Mouse (Mus musculus) heart, embryonic 14.5 days (tissue): ENCODE measurements around the gene Pgbd1. TPM values are rescaled to one million over a fixed set of nuclear protein-coding genes. Genes with fewer than 3 reads are reported as not detected.
A peak's percentile ranks its signal among the peaks of the same experiment; 100 is the strongest.

Source experiments
- ATAC-seq: fragments of 200-750 bp; cut with Nextera tagmentation; 2 replicates; pipeline ENCODE4 v1.8.0; 2017; ENCODE audit warnings: low read depth, moderate TSS enrichment; ENCODE audit not compliant: insufficient number of reproducible peaks, insufficient read depth, low FRiP score
- H3K27ac ChIP-seq, 2 experiments: fragments of 200-500 bp in 1 of 2; fragments of 300-500 bp in 1 of 2; sonication (generic) in 1 of 2; replicated peaks in 1 of 2; 2 replicates each; pipeline ENCODE4 v1.5.1; 2012 to 2014; ENCODE audit warnings: low read depth in 2 of 2, low read length in 2 of 2, control low read depth in 1 of 2, mild to moderate bottlenecking in 1 of 2, mixed read lengths in 1 of 2; ENCODE audit not compliant: control insufficient read depth in 1 of 2, insufficient read depth in 1 of 2
- H3K27me3 ChIP-seq: fragments of 300-500 bp; sonication (generic); 2 replicates; pipeline ENCODE4 v1.6.1; 2014; ENCODE audit warnings: mild to moderate bottlenecking, low read length, control low read depth; ENCODE audit not compliant: control insufficient read depth, insufficient read depth
- H3K36me3 ChIP-seq: fragments of 300-500 bp; sonication (generic); 2 replicates; pipeline ENCODE4 v1.6.1; 2014; ENCODE audit warnings: mild to moderate bottlenecking, control low read depth, low read length, mixed read lengths; ENCODE audit not compliant: control insufficient read depth, insufficient read depth
- H3K4me1 ChIP-seq, 2 experiments: fragments of 200-500 bp in 1 of 2; fragments of 300-500 bp in 1 of 2; sonication (generic) in 1 of 2; 2 replicates each; pipeline ENCODE4 v1.6.1; 2012 to 2014; ENCODE audit warnings: low read length in 2 of 2, control low read depth in 1 of 2, mixed read lengths in 1 of 2; ENCODE audit not compliant: control insufficient read depth in 2 of 2, insufficient read depth in 2 of 2
- H3K4me2 ChIP-seq: fragments of 300-500 bp; sonication (generic); 2 replicates; pipeline ENCODE4 v1.6.1; 2014; ENCODE audit warnings: mild to moderate bottlenecking, low read length
- H3K4me3 ChIP-seq, 2 experiments: fragments of 200-500 bp in 1 of 2; fragments of 300-500 bp in 1 of 2; sonication (generic) in 1 of 2; 2 replicates each; pipeline ENCODE4 v1.5.1; 2012 to 2014; ENCODE audit warnings: low read length in 2 of 2, mild to moderate bottlenecking in 2 of 2, control low read depth in 1 of 2, low read depth in 1 of 2, moderate library complexity in 1 of 2; ENCODE audit not compliant: control insufficient read depth in 1 of 2, insufficient read depth in 1 of 2
- H3K9ac ChIP-seq: fragments of 300-500 bp; sonication (generic); 2 replicates; pipeline ENCODE4 v1.6.1; 2014; ENCODE audit warnings: mild to moderate bottlenecking, low read length
- H3K9me3 ChIP-seq: fragments of 300-500 bp; sonication (generic); 2 replicates; pipeline ENCODE4 v1.6.1; 2016; ENCODE audit warnings: low read length, control low read depth; ENCODE audit not compliant: control insufficient read depth
- WGBS: fragments of 180-500 bp; shearing (Covaris S2); extraction: QIAGEN DNeasy Blood & Tissue Kit; methylation state at CpG from one replicate; pipeline ENCODE4 v1.1.7; 2014; 5-methylcytosine and 5-hydroxymethylcytosine counted together
- microRNA counts: library from miRNA; unstranded; fragments of <30 nt; microRNA quantifications from one replicate; lab custom pipeline; 2016
- microRNA-seq: library from miRNA; unstranded; fragments of <30 nt; microRNA quantifications from one replicate; pipeline ENCODE4, GENCODE M21; 2016
- polyA plus RNA-seq: library from polyadenylated mRNA; unstranded; fragments of >200 nt; fragmentation: Nextera tagmentation; extraction: Ambion mirVana; gene quantifications from 2 replicates; pipeline ENCODE4 v1.2.1, GENCODE M21; 2014

Pgbd1 gene
- polyA plus RNA-seq, 1 experiment from 2014 or later: 2.4 TPM

GRCm38 (mm10) chr13:21395211-21395610, 45.6 kb downstream of the Pgbd1 start:
- H3K27ac ChIP-seq: no peak overlapping the region
- no peak overlapping the region for H3K9ac ChIP-seq
- H3K4me1 ChIP-seq: peaks cover 2 to 9% of the 10 kb centered on the region in 2 experiments; a peak in 3 of 4 replicates
- ATAC-seq: no peak
- no peak overlapping the region for H3K4me3 ChIP-seq
- H3K4me2 ChIP-seq: no peak overlapping the region
- H3K9me3 ChIP-seq: no peaks in the 10 kb centered on the region
- 98% methylated on average over 1 of the region's 1 CpGs for WGBS
- H3K36me3 ChIP-seq: peaks cover 91% of the 10 kb centered on the region
- no peaks in the 10 kb centered on the region for H3K27me3 ChIP-seq

- Histone ChIP-seq H3K9ac (no peak overlapping the region), H3K9me3 (no peaks in the 10 kb centered on the region), H3K4me2 (no peak overlapping the region), H3K4me1 (peaks cover 0 to 2% of the 10 kb centered on the region in 2 experiments; a peak in 1 of 4 replicates), H3K36me3 (no peaks in the 10 kb centered on the region), H3K27ac (no peak overlapping the region), H3K4me3 (no peak overlapping the region), H3K27me3 (no peaks in the 10 kb centered on the region)
- no peak for ATAC-seq
- 78% methylated on average over 2 of the region's 2 CpGs for WGBS
Measured at GRCm38 (mm10) chr13:21377773-21378172, 63.1 kb downstream of the Pgbd1 start.

DNA sequence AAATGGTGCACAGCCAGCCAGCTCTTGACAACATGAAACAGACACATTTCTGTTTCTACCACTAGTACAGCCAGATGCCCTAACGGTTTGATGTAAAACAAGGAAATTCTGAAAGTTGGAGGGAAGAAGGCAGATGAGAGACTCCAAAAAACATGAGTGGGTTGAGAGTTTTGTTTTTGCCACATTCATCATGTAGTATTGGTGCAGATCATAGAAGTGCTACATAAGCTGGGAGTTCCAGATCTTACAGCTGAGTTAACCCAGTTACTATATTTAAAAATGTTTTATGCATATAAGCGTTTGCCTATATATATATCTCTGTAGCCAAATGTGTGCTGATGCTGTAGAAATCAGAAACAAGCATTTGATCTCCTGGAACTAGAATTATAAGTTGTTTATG, 68.2 kb downstream of the Pgbd1 start:
- Histone ChIP-seq H3K27me3 (no peaks in the 10 kb centered on the region), H3K4me1 (peaks cover 0 to 2% of the 10 kb centered on the region in 2 experiments; a peak in 1 of 4 replicates), H3K27ac (no peak overlapping the region), H3K4me3 (no peak overlapping the region), H3K36me3 (peaks cover 35% of the 10 kb centered on the region), H3K4me2 (no peak overlapping the region), H3K9ac (no peak overlapping the region), H3K9me3 (no peaks in the 10 kb centered on the region)
- 83% methylated on average over 2 of the region's 2 CpGs for WGBS
- ATAC-seq: no peak

MicroRNA genes within 50 kb of the gene (microRNA counts, 519-probe panel; counts per million panel counts)
- microRNA mmu-miR-1896 (lab: Ali Mortazavi, UCI): 322 counts per million, percentile 70 among the panel's probes with 10 or more counts

Small RNAs within 50 kb of the gene (microRNA-seq; reads per million reads assigned to microRNA genes)
- gene Mir1896 (not detected), gene Mir6942 (not detected)

Other genes with a start within 250 kb of the Pgbd1 start
- not detected in 2 replicates for gene Gpx5, start 148.3 kb downstream of the Pgbd1 start, polyA plus RNA-seq
- not detected in 2 replicates for gene Gpx6, start 128.9 kb downstream of the Pgbd1 start, polyA plus RNA-seq
- gene Olfr1367, start 94.1 kb downstream of the Pgbd1 start, polyA plus RNA-seq: not detected in 2 replicates
- gene Zscan12, start 78.2 kb downstream of the Pgbd1 start, polyA plus RNA-seq: 6.9 and 8.1 TPM in 2 replicates
- gene Zkscan3, start 38.3 kb downstream of the Pgbd1 start, polyA plus RNA-seq: 67.1 and 67.3 TPM in 2 replicates
- 28.1 and 29.9 TPM in 2 replicates for gene Zscan26, start 12.7 kb upstream of the Pgbd1 start, polyA plus RNA-seq
- 2.0 and 2.1 TPM in 2 replicates for gene Nkapl, start 27.5 kb upstream of the Pgbd1 start, polyA plus RNA-seq
- 1.7 and 1.9 TPM in 2 replicates for gene Zkscan4, start 37.8 kb upstream of the Pgbd1 start, polyA plus RNA-seq
- gene Gm10065, start 38.4 kb upstream of the Pgbd1 start, polyA plus RNA-seq: not detected in 2 replicates
- 0.57 and 0.61 TPM in 2 replicates for gene AK157302, start 54.2 kb upstream of the Pgbd1 start, polyA plus RNA-seq
- gene Gm11273, start 60.4 kb upstream of the Pgbd1 start, polyA plus RNA-seq: 15.0 and 17.5 TPM in 2 replicates
- gene Zkscan8, start 90.1 kb upstream of the Pgbd1 start, polyA plus RNA-seq: 6.3 and 7.2 TPM in 2 replicates
- 0.07 and 0.11 TPM in 2 replicates for gene Olfr1366, start 101.8 kb upstream of the Pgbd1 start, polyA plus RNA-seq
- gene Olfr1535, start 118.8 kb upstream of the Pgbd1 start, polyA plus RNA-seq: not detected in 2 replicates
- not detected in 2 replicates for gene Olfr1364, start 140.7 kb upstream of the Pgbd1 start, polyA plus RNA-seq
- not detected in 2 replicates for gene Olfr1362, start 173.0 kb upstream of the Pgbd1 start, polyA plus RNA-seq
- not detected in 2 replicates for gene Olfr11, start 201.5 kb upstream of the Pgbd1 start, polyA plus RNA-seq
- not detected in 2 replicates for gene Olfr1361, start 222.3 kb upstream of the Pgbd1 start, polyA plus RNA-seq
- gene Olfr1360, start 236.3 kb upstream of the Pgbd1 start, polyA plus RNA-seq: not detected in 2 replicates